Mouse (Mus musculus): Measurements from ENCODE around the gene Pcyt1a. TPM values are rescaled to one million over a fixed set of nuclear protein-coding genes. Genes with fewer than 3 reads are reported as not detected.

Gene Pcyt1a
- polyA plus RNA-seq, 1 experiment, result 115 TPM

DNA sequence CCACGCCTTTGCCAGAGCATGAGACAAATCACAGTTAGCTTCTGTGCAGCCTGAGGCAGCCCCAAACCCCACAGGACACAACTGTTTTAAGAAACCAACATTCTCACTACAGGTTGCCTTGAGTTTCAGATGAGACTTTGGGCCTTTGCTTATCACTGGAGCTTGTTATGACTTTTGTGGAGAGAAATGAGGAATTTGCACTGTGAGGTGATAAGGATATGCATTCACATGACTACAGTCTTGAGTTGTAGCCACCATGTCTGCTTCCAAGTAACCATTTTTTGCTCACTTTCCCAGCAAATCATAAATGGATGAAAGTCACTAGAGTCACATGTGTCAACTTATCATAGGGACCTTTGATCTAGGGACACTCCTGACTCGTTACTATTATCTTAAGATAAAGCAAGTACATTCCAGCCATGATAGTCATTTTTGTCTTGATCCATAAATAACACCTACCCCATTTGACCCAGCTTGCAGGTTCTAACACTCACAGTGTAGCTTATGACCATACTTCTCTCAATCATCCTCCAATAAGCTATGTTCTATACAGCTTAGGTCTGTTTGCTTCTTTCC is 15.9 kb downstream of the Pcyt1a start:
- Histone ChIP-seq H3K4me1 (ENCODE audit: control insufficient read depth, insufficient read depth, insufficient read length, low read length) (peaks cover 24% of the 10 kb centered on the region), H3K27ac (ENCODE audit: insufficient read depth, low read depth, low read length) (peak overlapping the region; percentile 83), H3K4me3 (ENCODE audit: low read depth, low read length) (no peak overlapping the region), H3K27me3 (ENCODE audit: control insufficient read depth, insufficient read depth, low read length) (no peaks in the 10 kb centered on the region), H3K36me3 (ENCODE audit: control insufficient read depth, insufficient read depth, low read length) (peaks cover 1% of the 10 kb centered on the region)
- 51% methylated on average over 2 of the region's 2 CpGs for WGBS
- TF ChIP-seq CTCF (IDR thresholded peaks at IDR 0.05; ENCODE audit: extremely low read depth, insufficient read length, insufficient replicate concordance, low read depth, low read length), result no peak
- TF ChIP-seq POLR2A (IDR thresholded peaks at IDR 0.05; ENCODE audit: low read depth, low read length), result no peak

DNA sequence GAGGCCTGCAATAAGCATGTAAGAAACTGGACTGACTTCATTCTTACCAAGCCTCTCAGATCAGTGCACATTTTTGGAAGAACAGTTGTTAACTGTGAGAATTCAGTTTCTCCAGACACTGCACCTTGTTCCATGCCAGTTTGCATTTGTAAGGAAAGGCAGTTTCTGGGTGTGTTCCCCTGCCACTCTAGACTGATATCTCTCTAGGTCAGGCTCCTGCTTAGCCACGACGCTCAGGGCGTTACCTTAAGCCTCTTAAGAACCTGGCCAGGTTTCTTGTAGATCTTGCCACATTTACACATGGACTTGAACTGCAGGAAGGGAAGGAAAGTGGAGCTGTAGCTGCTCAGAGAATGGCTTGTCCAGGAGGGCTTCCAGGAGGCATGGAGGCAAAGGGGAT is 18.9 kb downstream of the Pcyt1a start:
- Histone ChIP-seq H3K4me3 (ENCODE audit: low read depth, low read length) (no peak overlapping the region), H3K36me3 (ENCODE audit: control insufficient read depth, insufficient read depth, low read length) (peaks cover 18% of the 10 kb centered on the region), H3K4me1 (ENCODE audit: control insufficient read depth, insufficient read depth, insufficient read length, low read length) (peaks cover 22% of the 10 kb centered on the region; the same call in 1 of the 2 replicates), H3K27ac (ENCODE audit: insufficient read depth, low read depth, low read length) (peak overlapping the region; percentile 84), H3K27me3 (ENCODE audit: control insufficient read depth, insufficient read depth, low read length) (no peaks in the 10 kb centered on the region)
- no peak for TF ChIP-seq POLR2A (IDR thresholded peaks at IDR 0.05; ENCODE audit: low read depth, low read length)
- 45% methylated on average over 3 of the region's 3 CpGs for whole genome bisulfite sequencing

DNA sequence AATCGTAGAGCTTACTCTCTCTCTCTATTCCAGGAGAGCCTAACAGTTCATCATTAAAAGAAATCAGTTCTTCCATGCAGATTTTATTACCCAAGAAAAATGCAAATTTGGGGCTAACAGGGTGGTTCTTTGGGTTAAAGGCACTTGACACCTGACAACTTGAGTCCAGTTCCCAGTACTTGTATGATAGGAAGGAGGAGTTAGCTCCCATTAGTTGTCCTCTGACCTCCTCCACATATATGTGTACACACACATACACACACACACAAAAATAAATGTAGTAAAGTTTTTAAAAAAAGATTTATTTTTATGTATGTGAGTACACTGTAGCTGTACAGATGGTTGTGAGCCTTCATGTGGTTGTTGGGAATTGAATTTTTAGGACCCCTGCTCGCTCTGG is 19.4 kb downstream of the Pcyt1a start:
- 85% methylated on average over 2 of the region's 2 CpGs for WGBS
- H3K4me3 ChIP-seq (ENCODE audit: low read depth, low read length), result no peak overlapping the region
- peak overlapping the region; percentile 84 for H3K27ac ChIP-seq (ENCODE audit: insufficient read depth, low read depth, low read length)
- no peaks in the 10 kb centered on the region for H3K27me3 ChIP-seq (ENCODE audit: control insufficient read depth, insufficient read depth, low read length)
- H3K36me3 ChIP-seq (ENCODE audit: control insufficient read depth, insufficient read depth, low read length), result peaks cover 21% of the 10 kb centered on the region
- TF ChIP-seq POLR2A (IDR thresholded peaks at IDR 0.05; ENCODE audit: low read depth, low read length) (no peak), CTCF (IDR thresholded peaks at IDR 0.05; ENCODE audit: extremely low read depth, insufficient read length, insufficient replicate concordance, low read depth, low read length) (no peak)
- H3K4me1 ChIP-seq (ENCODE audit: control insufficient read depth, insufficient read depth, insufficient read length, low read length), result peaks cover 22% of the 10 kb centered on the region; the same call in 1 of the 2 replicates

DNA sequence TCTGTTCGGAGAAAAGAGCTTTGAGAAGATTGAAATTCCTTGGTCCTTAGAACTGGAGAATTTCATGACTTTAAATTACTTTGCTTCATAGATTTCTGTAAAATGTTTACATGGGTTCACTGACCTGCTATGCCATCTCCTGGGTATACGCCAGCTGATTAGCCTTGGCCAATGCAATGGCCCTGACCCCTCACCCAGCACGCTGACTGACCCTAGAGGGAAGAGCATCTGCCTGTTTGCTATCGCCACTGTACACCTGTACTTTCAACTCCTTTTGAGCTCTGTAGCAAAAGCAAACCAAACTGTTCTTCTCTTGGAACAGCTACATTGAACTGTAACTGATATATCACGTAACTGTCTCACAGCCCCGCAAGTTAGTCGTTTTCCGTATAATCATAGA is 22.4 kb downstream of the Pcyt1a start:
- 93% methylated on average over 8 of the region's 8 CpGs for WGBS
- no peak overlapping the region for H3K27ac ChIP-seq (ENCODE audit: insufficient read depth, low read depth, low read length)
- TF ChIP-seq POLR2A (IDR thresholded peaks at IDR 0.05; ENCODE audit: low read depth, low read length) (no peak), CTCF (IDR thresholded peaks at IDR 0.05; ENCODE audit: extremely low read depth, insufficient read length, insufficient replicate concordance, low read depth, low read length) (no peak)
- H3K4me1 ChIP-seq (ENCODE audit: control insufficient read depth, insufficient read depth, insufficient read length, low read length), result peaks cover 10% of the 10 kb centered on the region; the same call in 1 of the 2 replicates
- no peak overlapping the region for H3K4me3 ChIP-seq (ENCODE audit: low read depth, low read length)
- H3K27me3 ChIP-seq (ENCODE audit: control insufficient read depth, insufficient read depth, low read length), result no peaks in the 10 kb centered on the region
- H3K36me3 ChIP-seq (ENCODE audit: control insufficient read depth, insufficient read depth, low read length), result peaks cover 30% of the 10 kb centered on the region

DNA sequence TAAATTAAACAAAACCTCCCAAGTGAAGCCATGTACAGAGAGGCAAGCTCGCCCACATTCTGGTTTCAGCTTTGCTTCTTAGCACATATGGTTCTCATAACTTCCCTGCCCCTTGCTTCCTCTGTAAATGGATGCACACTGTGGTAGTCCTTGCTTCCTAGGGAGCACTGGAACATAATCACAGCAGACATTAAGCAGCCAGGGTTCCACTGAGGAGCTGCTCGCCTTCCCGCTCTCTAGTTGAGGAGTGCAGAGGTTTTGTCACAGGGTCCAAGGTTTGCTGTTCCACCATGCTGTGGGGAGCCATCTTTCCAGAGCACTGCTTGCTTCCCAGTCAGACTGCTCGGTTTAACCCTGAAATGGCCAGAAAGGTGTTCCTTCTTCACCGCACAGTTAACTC is 23.9 kb downstream of the Pcyt1a start:
- no peaks in the 10 kb centered on the region for H3K27me3 ChIP-seq (ENCODE audit: control insufficient read depth, insufficient read depth, low read length)
- H3K36me3 ChIP-seq (ENCODE audit: control insufficient read depth, insufficient read depth, low read length), result peaks cover 31% of the 10 kb centered on the region
- H3K27ac ChIP-seq (ENCODE audit: insufficient read depth, low read depth, low read length), result no peak overlapping the region
- 97% methylated on average over 5 of the region's 5 CpGs for WGBS
- peaks cover 9% of the 10 kb centered on the region; the same call in 1 of the 2 replicates for H3K4me1 ChIP-seq (ENCODE audit: control insufficient read depth, insufficient read depth, insufficient read length, low read length)
- no peak overlapping the region for H3K4me3 ChIP-seq (ENCODE audit: low read depth, low read length)
- TF ChIP-seq POLR2A (IDR thresholded peaks at IDR 0.05; ENCODE audit: low read depth, low read length) (no peak), CTCF (IDR thresholded peaks at IDR 0.05; ENCODE audit: extremely low read depth, insufficient read length, insufficient replicate concordance, low read depth, low read length) (no peak)

DNA sequence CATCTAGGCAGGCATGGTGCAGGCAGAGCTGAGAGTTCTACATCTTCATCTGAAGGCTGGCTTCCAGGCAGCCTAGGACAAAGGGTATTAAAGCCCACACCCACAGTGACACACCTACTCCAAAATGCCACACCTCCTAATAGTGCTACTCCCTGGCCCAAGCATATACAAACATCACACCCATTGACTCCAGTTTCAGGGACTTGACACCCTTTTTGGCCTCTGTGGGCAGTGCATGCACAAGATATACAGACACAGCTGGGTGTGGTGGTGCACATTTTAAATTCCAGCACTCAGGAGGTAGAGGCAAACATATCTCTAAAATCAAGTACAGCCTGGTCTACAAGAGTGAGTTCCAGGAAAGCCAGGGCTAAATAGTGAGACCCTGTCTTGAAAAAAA is 25.4 kb downstream of the Pcyt1a start:
- TF ChIP-seq CTCF (IDR thresholded peaks at IDR 0.05; ENCODE audit: extremely low read depth, insufficient read length, insufficient replicate concordance, low read depth, low read length), result no peak
- TF ChIP-seq POLR2A (IDR thresholded peaks at IDR 0.05; ENCODE audit: low read depth, low read length), result no peak
- no peak overlapping the region for H3K4me3 ChIP-seq (ENCODE audit: low read depth, low read length)
- H3K27ac ChIP-seq (ENCODE audit: insufficient read depth, low read depth, low read length), result peak overlapping the region; percentile 61
- H3K36me3 ChIP-seq (ENCODE audit: control insufficient read depth, insufficient read depth, low read length), result peaks cover 31% of the 10 kb centered on the region
- no peaks in the 10 kb centered on the region for H3K27me3 ChIP-seq (ENCODE audit: control insufficient read depth, insufficient read depth, low read length)
- H3K4me1 ChIP-seq (ENCODE audit: control insufficient read depth, insufficient read depth, insufficient read length, low read length), result peaks cover 7% of the 10 kb centered on the region; the same call in 1 of the 2 replicates

DNA sequence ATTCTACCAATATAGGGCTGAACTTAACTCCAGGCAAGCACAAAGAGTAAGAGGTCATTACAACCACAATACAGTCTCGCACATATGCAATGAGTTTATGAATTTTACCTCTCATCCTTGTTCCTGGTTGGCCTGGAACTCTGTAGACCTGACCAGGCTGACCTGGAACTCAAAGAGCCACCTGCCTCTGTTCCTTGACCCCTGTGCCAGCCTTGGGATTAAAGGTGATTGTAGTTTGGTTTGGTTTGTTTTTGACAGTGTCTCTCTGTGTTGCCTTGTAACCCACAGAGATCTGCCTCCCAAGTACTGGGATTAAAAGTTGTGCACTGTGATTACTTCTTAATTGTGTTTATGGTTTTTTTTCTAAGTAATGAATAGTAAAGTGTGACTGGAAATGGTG is 26.0 kb downstream of the Pcyt1a start:
- 38% methylated on average over 1 of the region's 1 CpGs for WGBS
- Histone ChIP-seq H3K4me1 (ENCODE audit: control insufficient read depth, insufficient read depth, insufficient read length, low read length) (peaks cover 7% of the 10 kb centered on the region; the same call in 1 of the 2 replicates), H3K4me3 (ENCODE audit: low read depth, low read length) (no peak overlapping the region), H3K27ac (ENCODE audit: insufficient read depth, low read depth, low read length) (peak overlapping the region; percentile 42; the same call in 1 of the 2 replicates), H3K36me3 (ENCODE audit: control insufficient read depth, insufficient read depth, low read length) (peaks cover 31% of the 10 kb centered on the region), H3K27me3 (ENCODE audit: control insufficient read depth, insufficient read depth, low read length) (no peaks in the 10 kb centered on the region)
- TF ChIP-seq CTCF (IDR thresholded peaks at IDR 0.05; ENCODE audit: extremely low read depth, insufficient read length, insufficient replicate concordance, low read depth, low read length) (no peak), POLR2A (IDR thresholded peaks at IDR 0.05; ENCODE audit: low read depth, low read length) (no peak)

Data from small intestine, adult 2 months (tissue).